Mouse (Mus musculus) CH12F3 (cell line): ENCODE measurements at regions not wholly inside any gene's neighbourhood (a gene's known extent, or its start where the extent isn't known, plus 50 kb on each side); places are given as distances from the start of the nearest gene placed in this dataset.

Experiments used
- in situ Hi-C: fragments of 300-500 bp; cut with MboI; formaldehyde crosslinking; loops from 2 replicates; pipeline ENCODE4 v1.14.3; 2020; ENCODE audit warnings: low sequenced_read_pairs

GRCm38 (mm10) chr3:58138726-58139585, 275.6 kb upstream of the Tsc22d2 start:
- in situ Hi-C loops: no loop called here

- in situ Hi-C loops: no loop called here
These were observed 268.4 kb upstream of the Tsc22d2 start for GRCm38 (mm10) chr3:58146108-58146507.

DNA sequence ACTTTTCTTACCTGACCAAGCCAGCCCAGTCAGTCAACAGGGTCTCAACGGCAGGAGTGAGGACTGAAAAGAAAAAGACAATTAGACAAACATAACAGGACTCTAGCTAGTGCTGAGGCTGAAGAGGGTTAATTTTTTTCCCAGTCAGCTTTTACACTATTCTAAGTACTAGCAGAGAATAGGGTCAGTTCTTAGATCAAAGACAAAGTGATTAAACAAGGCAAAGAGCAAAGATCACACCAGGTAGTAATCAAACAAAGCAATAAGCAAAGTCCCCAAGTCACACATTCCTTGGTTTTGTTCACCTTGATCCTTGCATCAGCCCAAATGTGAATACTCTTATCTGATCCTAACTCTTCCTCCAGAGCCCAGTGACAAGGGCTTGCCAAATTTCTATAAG, 267.8 kb upstream of the Tsc22d2 start:
- in situ Hi-C loops: no loop called here

DNA sequence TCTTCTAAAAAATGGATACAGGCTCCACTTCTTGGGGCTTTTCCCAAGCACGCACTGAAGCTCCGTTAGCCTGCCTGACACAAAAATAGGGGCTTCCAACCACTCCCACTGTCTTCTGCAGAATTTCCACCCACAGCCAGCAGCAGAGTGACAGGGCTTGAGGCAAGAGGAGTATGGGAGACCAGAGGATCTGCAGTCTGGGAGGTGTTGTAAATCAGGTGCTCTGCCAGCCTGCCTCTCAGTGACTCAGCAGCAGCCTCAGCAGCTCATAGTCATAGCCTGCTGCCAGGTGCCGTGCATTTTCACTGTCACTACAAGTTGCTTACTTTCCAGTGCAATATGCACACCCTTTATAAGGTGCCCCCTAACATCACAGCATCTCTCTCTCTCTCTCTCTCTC, 261.4 kb upstream of the Tsc22d2 start:
- in situ Hi-C loops: loop anchor here (25.0 kb wide), 1 partner anchor 334 kb away; no protein-coding TSS in a partner anchor

- in situ Hi-C loops: loop anchor here (25.0 kb wide), 1 partner anchor 333 kb away; no protein-coding TSS in a partner anchor
These were observed 260.4 kb upstream of the Tsc22d2 start for GRCm38 (mm10) chr3:58153874-58154756.

DNA sequence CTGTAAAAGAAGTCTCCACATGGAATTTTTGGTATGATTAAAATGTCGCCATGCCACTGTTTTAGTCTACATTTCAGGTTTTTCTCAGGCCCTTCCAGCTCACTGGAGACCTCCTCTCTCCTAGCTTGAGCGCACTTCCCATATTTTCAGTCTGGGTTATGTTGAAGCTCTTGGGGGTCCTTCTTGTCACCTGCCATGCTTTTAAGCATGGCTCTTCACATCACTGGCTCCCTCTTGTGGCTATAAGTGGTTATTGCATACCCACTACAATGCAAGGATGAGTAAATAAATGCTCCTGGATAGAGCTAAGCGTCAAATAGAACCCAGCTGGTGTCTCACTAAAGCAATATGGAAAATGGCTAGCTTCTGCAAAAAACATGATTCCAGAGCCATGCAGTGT, 255.1 kb upstream of the Tsc22d2 start:
- in situ Hi-C loops: loop anchor here (25.0 kb wide), 1 partner anchor 328 kb away; no protein-coding TSS in a partner anchor

DNA sequence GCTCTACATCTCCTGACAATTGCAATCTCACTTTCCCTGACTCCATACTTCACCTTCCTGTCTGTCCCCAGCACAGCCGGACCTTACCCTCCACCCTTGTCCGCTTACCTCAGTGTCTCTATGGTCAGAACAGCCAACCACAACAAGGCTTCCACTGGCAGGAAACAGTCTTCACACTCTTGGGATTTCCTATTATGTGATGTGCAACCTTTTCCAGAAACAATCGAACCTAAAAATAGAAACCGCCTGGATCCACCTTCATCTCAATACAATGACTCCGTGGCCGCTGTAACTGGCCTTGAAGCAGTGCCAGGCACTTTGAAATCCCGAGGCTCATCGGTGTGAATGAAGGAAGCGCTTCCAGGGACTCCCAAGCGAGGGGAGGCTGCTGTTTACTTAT, 252.3 kb upstream of the Tsc22d2 start:
- in situ Hi-C loops: loop anchor here (25.0 kb wide), 1 partner anchor 325 kb away; no protein-coding TSS in a partner anchor

GRCm38 (mm10) chr3:58163806-58164205, 250.7 kb upstream of the Tsc22d2 start:
- in situ Hi-C loops: loop anchor here (25.0 kb wide), 1 partner anchor 323 kb away; no protein-coding TSS in a partner anchor

DNA sequence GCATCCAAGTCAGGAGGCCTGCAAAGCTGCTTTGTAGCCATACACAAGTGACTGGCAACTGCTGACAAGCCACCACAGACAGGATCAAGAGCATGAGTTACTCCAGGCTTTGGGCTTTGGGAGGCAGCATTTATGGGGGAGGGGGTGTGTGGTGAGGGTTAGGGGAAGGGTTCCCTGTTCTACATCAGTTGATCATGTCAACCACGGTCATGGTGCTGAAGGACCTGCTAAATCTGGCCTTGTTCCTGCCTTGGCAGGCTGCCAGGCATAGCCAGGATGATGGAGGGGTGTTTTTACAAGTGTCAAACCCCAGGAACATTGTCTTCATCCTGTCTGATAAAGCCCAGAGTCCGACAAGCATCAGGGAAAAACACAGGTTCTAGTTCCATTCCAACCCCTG, 247.9 kb upstream of the Tsc22d2 start:
- in situ Hi-C loops: loop anchor here (25.0 kb wide), 1 partner anchor 321 kb away; no protein-coding TSS in a partner anchor

GRCm38 (mm10) chr3:58167121-58167520, 247.4 kb upstream of the Tsc22d2 start:
- in situ Hi-C loops: loop anchor here (25.0 kb wide), 1 partner anchor 320 kb away; no protein-coding TSS in a partner anchor

DNA sequence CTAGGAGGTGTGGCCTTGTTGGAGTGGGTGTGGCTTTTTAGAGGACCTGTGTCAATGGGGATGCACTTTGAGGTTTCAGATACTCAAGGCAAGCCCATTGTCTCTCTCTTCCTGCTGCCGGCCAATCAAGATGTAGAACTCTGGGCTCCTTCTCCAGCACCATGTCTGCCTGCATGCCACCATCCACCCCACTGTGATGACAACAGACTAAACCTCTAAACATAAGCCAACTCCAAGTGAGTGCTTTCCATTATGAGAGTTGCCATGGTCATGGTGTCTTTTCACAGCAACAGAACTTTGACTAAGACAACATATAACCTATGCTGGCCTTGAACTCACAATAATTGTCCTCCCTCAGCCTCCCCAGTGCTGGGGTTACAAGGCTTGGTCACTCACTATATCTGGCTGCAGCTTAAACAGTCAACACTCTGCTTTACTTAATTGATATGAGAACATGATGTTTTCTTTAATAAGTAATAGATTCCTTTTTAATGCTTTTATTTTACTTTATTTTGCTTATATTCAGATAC, 246.7 kb upstream of the Tsc22d2 start:
- in situ Hi-C loops: loop anchor here (25.0 kb wide), 1 partner anchor 319 kb away; no protein-coding TSS in a partner anchor

DNA sequence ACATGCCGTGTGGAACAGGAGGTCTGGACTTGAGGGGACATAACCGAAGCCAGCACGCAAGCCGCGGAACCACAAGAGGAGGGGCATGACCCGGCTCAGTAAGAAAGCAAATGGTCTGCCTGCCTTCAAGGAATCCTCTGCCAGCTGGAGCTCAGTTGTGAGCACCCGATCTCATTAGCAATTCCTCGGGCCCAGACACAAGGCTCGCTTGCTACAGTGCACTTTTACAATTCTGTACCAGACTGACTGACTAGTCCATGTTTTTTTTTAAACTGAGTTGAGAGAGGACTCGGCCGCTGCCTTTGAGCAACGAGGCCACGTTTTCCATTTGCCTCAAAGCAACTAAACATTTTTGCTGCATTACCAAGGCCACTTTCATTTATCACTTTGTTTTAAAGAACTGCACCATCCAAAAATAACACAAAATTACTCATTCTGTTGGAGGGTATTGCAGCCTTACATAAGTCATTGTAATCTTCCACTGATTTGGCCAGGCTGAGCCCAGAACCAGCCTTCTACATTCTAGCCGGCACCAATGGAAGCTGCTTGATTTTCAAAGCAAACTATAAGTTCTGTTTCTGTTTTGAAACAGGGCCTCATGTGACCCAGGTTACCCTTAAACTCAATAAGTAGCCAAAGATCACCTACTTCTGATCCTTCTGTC, 245.9 kb upstream of the Tsc22d2 start:
- in situ Hi-C loops: loop anchor here (25.0 kb wide), 1 partner anchor 319 kb away; no protein-coding TSS in a partner anchor

GRCm38 (mm10) chr3:58169786-58170185, 244.7 kb upstream of the Tsc22d2 start:
- in situ Hi-C loops: loop anchor here (25.0 kb wide), 1 partner anchor 318 kb away; no protein-coding TSS in a partner anchor

DNA sequence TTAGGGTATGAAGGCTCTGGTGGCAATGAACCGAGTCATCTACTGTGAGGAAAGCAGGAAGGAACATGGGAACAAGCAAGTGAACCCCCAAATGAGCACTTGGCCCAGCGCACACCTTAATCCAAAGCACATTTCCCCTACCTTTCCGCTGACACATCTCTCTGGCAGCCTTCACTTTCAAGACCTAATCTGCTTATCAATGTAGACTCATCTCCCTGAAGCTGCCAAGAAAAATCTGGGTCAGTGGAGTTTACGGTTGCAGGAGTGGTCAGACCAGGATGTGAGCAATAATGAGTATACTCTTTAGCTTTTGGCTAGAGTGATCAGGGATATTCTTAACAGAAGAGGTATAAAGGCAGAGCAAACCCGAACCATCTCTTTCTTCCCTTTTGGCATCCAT, 242.4 kb upstream of the Tsc22d2 start:
- in situ Hi-C loops: loop anchor here (25.0 kb wide), 1 partner anchor 315 kb away; no protein-coding TSS in a partner anchor

- in situ Hi-C loops: loop anchor here (25.0 kb wide), 1 partner anchor 313 kb away; no protein-coding TSS in a partner anchor
These were observed 240.7 kb upstream of the Tsc22d2 start for GRCm38 (mm10) chr3:58173821-58174220.

GRCm38 (mm10) chr3:58181715-58182114, 232.8 kb upstream of the Tsc22d2 start:
- in situ Hi-C loops: no loop called here

- in situ Hi-C loops: no loop called here
These were observed 232.2 kb upstream of the Tsc22d2 start for GRCm38 (mm10) chr3:58182299-58182698.

DNA sequence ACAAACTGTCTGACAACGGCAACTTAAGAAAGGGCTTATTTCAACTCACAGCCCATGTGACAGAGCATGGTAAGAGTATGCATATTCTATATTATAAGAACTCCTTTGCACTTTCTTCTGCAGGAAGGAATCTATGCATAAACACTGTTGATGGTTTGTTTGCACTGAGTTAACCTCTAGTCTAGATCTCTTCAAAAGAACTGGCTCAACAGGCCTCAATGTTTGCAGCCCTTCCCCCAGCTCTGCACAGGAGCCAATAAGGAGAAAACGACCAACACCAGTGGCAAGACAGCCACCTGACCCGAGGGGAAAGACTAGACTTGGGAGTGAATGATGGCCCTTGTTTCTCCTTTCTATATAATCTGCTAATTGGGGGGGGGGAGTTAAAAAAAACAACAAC, 231.2 kb upstream of the Tsc22d2 start:
- in situ Hi-C loops: no loop called here

DNA sequence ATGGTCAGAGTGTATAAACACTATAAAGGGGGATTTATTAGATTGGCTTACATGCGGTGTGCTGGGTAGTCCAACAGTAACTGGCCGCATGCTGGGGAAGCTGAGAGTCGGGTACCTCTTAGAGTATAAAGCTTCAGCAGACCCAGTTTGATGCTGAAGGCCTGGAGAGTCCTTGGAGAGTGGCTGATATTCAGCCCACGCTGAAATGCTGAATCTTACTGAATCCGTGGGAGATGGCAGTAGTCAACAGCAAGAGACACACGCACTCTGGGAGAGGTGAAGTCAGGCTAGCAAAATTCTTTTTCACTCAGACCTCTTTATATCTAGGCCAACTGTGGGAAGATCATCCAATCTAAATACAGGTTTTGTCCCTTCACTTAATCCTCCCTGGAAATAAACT, 214.1 kb upstream of the Tsc22d2 start:
- in situ Hi-C loops: no loop called here

GRCm38 (mm10) chr3:58202816-58203215, 211.7 kb upstream of the Tsc22d2 start:
- in situ Hi-C loops: no loop called here
